Mouse (Mus musculus) MEL (cell line): ENCODE data around the gene Fam167b. TPM values are rescaled to one million over a fixed set of nuclear protein-coding genes. Genes with fewer than 3 reads are reported as not detected.

ENCODE experiments used
- DNase-seq: peaks from one replicate; pipeline ENCODE4 v3.0.0; 2011; ENCODE audit warnings: low read depth, low spot score
- H3K27ac ChIP-seq: 2 replicates; pipeline ENCODE4 v1.5.1; 2012; ENCODE audit warnings: low read depth, mild to moderate bottlenecking, control low read depth, low read length, moderate library complexity; ENCODE audit not compliant: control insufficient read depth
- H3K27me3 ChIP-seq, 2 experiments: fragments of 150-350 bp in 1 of 2; sonication (generic) in 1 of 2; 2 replicates each; pipeline ENCODE4 v1.6.1; 2012; ENCODE audit warnings: low read length in 2 of 2, mild to moderate bottlenecking in 2 of 2, improper control_type of control experiment in 1 of 2, moderate library complexity in 1 of 2; ENCODE audit not compliant: insufficient read depth in 2 of 2, control insufficient read depth in 1 of 2
- H3K36me3 ChIP-seq, 2 experiments: 2 replicates each; pipeline ENCODE4 v1.6.1; 2012 to 2014; ENCODE audit warnings: low read length in 2 of 2, improper control_type of control experiment in 1 of 2, inconsistent platforms in 1 of 2, mild to moderate bottlenecking in 1 of 2; ENCODE audit not compliant: insufficient read depth in 2 of 2, control insufficient read depth in 1 of 2
- H3K4me1 ChIP-seq, 2 experiments: fragments of 150-350 bp in 1 of 2; sonication (generic) in 1 of 2; 2 replicates each; pipeline ENCODE4 v1.6.1; 2012; ENCODE audit warnings: low read length in 2 of 2, improper control_type of control experiment in 1 of 2, mild to moderate bottlenecking in 1 of 2; ENCODE audit not compliant: insufficient read depth in 2 of 2, control insufficient read depth in 1 of 2
- H3K4me3 ChIP-seq, 2 experiments: fragments of 150-350 bp in 1 of 2; sonication (generic) in 1 of 2; 2 replicates each; pipeline ENCODE4 v1.5.1; 2012; ENCODE audit warnings: low read depth in 2 of 2, low read length in 2 of 2, mild to moderate bottlenecking in 2 of 2, moderate library complexity in 2 of 2, control low read depth in 1 of 2, improper control_type of control experiment in 1 of 2; ENCODE audit not compliant: control insufficient read depth in 1 of 2, insufficient read depth in 1 of 2
- H3K79me2 ChIP-seq: 2 replicates; pipeline ENCODE4 v1.6.1; 2012; ENCODE audit warnings: mild to moderate bottlenecking, low read length, moderate library complexity; ENCODE audit not compliant: control insufficient read depth, poor library complexity, insufficient read depth
- H3K9ac ChIP-seq: 2 replicates; pipeline ENCODE4 v1.6.1; 2012; ENCODE audit warnings: low read depth, mild to moderate bottlenecking, control low read depth, low read length, moderate library complexity; ENCODE audit not compliant: control insufficient read depth, poor library complexity, severe bottlenecking
- H3K9me3 ChIP-seq: fragments of 150-350 bp; sonication (generic); replicated peaks from 2 replicates; pipeline ENCODE4 v1.6.1; 2012; ENCODE audit warnings: mild to moderate bottlenecking, low read length, improper control_type of control experiment, moderate library complexity; ENCODE audit not compliant: insufficient read depth
- BHLHE40 ChIP-seq: IDR thresholded peaks from 2 replicates; pipeline ENCODE4 v1.6.1; 2012; ENCODE audit warnings: low read depth, mild to moderate bottlenecking, inconsistent platforms, low read length, improper control_type of control experiment, borderline replicate concordance
- CHD1 ChIP-seq: IDR thresholded peaks from 2 replicates; pipeline ENCODE4 v1.6.1; 2012; ENCODE audit warnings: low read depth, mild to moderate bottlenecking, inconsistent platforms, low read length, improper control_type of control experiment
- CHD2 ChIP-seq: IDR thresholded peaks from 2 replicates; pipeline ENCODE4 v1.6.1; 2011; ENCODE audit warnings: low read length, improper control_type of control experiment
- CTCF ChIP-seq, 3 experiments: IDR thresholded peaks in 2 of 3; conservative IDR thresholded peaks in 1 of 3; 2 replicates each; pipeline ENCODE4 v1.5.1; 2011 to 2012; ENCODE audit warnings: low read length in 3 of 3, low read depth in 2 of 3, mild to moderate bottlenecking in 2 of 3, improper control_type of control experiment in 1 of 3, inconsistent platforms in 1 of 3, mixed read lengths in 1 of 3, moderate library complexity in 1 of 3; ENCODE audit not compliant: control insufficient read depth in 1 of 3, insufficient read depth in 1 of 3, poor library complexity in 1 of 3, severe bottlenecking in 1 of 3
- GABPA ChIP-seq: IDR thresholded peaks from 2 replicates; pipeline ENCODE4 v1.6.1; 2012; ENCODE audit warnings: low read depth, mild to moderate bottlenecking, inconsistent platforms, low read length, improper control_type of control experiment, moderate library complexity
- HCFC1 ChIP-seq: IDR thresholded peaks from 2 replicates; pipeline ENCODE4 v1.6.1; 2012; ENCODE audit warnings: low read depth, mild to moderate bottlenecking, inconsistent platforms, low read length, improper control_type of control experiment, moderate library complexity
- KAT2A ChIP-seq: conservative IDR thresholded peaks from 2 replicates; pipeline ENCODE4 v1.6.1; 2012; ENCODE audit warnings: low read depth, low read length, improper control_type of control experiment, inconsistent platforms
- MAX ChIP-seq: IDR thresholded peaks from 2 replicates; pipeline ENCODE4 v1.6.1; 2011; ENCODE audit warnings: low read length, improper control_type of control experiment
- NELFE ChIP-seq: IDR thresholded peaks from 2 replicates; pipeline ENCODE4 v1.6.1; 2011; ENCODE audit warnings: low read depth, low read length, improper control_type of control experiment
- POLR2A ChIP-seq, 2 experiments: IDR thresholded peaks; 2 replicates each; pipeline ENCODE4 v1.6.1; 2011 to 2012; ENCODE audit warnings: low read length in 2 of 2, mild to moderate bottlenecking in 2 of 2, control low read depth in 1 of 2, improper control_type of control experiment in 1 of 2, low read depth in 1 of 2, moderate library complexity in 1 of 2; ENCODE audit not compliant: control insufficient read depth in 1 of 2, insufficient read depth in 1 of 2, poor library complexity in 1 of 2
- POLR2AphosphoS2 ChIP-seq: IDR thresholded peaks from 2 replicates; pipeline ENCODE4 v1.6.1; 2011; ENCODE audit warnings: low read length, improper control_type of control experiment
- SMC3 ChIP-seq: IDR thresholded peaks from 2 replicates; pipeline ENCODE4 v1.6.1; 2011; ENCODE audit warnings: low read depth, low read length, improper control_type of control experiment
- ZC3H11A ChIP-seq: IDR thresholded peaks from 2 replicates; pipeline ENCODE4 v1.6.1; 2012; ENCODE audit warnings: low read depth, mild to moderate bottlenecking, inconsistent platforms, low read length, improper control_type of control experiment
- polyA plus RNA-seq, 2 experiments: library from polyadenylated mRNA; stranded (reverse) in 1 of 2; unstranded in 1 of 2; fragments of >175 nt in 1 of 2; fragments of >200 nt in 1 of 2; gene quantifications; 2 replicates each; pipeline versions ENCODE4 v1.2.1 to v1.2.4; 2012; ENCODE audit warnings: low replicate concordance in 2 of 2, low read depth in 1 of 2; ENCODE audit not compliant: insufficient read length in 2 of 2, insufficient read depth in 1 of 2, missing spikeins in 1 of 2
- total RNA-seq: library from RNA; depleted of rRNA; stranded (reverse); fragments of 300-350 nt; gene quantifications from 2 replicates; pipeline ENCODE4 v1.2.3, GENCODE M21; 2012

Fam167b gene
- total and polyA plus RNA-seq, 3 experiments = not detected

DNA sequence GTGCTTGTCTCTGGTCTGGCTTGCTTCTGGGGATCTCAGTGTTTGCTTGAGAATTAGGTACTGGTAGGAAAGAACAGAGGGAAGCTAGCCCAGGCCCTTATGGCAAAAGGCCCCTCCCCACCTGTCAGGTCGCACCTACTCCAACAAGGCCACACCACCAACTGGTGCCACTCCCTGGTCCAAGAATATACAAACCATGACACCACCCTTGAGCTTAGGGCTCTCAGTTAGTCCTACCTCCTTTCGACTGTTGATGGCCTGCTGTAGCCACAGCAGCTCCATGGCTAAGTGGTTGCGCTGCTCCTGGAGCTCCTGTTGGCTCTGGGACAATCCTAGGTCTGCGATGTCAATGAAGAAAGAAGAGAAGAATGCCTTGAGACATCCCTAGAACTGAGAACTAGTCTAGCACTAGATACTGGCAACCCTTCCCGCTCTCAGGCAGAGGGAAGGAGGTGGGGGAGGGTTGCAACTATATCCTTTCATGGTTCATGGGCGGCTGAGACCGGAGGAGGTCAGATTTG lies 38.8 kb upstream of the Fam167b start:
- no peak for TF ChIP-seq MAX
- TF ChIP-seq POLR2AphosphoS2 = 0 out of 2 replicates have a peak, but pooled peaks have one; percentile 31
- Histone ChIP-seq H3K27ac (no peak overlapping the region), H3K9ac (no peak overlapping the region), H3K9me3 (no peaks in the 10 kb centered on the region), H3K4me3 (no peak overlapping the region), H3K79me2 (peaks cover 4% of the 10 kb centered on the region; the same call in 1 of the 2 replicates), H3K36me3 (no peaks in the 10 kb centered on the region; a peak in 2 of 4 replicates), H3K27me3 (no peaks in the 10 kb centered on the region), H3K4me1 (no peaks in the 10 kb centered on the region)
- no peak for DNase-seq

DNA sequence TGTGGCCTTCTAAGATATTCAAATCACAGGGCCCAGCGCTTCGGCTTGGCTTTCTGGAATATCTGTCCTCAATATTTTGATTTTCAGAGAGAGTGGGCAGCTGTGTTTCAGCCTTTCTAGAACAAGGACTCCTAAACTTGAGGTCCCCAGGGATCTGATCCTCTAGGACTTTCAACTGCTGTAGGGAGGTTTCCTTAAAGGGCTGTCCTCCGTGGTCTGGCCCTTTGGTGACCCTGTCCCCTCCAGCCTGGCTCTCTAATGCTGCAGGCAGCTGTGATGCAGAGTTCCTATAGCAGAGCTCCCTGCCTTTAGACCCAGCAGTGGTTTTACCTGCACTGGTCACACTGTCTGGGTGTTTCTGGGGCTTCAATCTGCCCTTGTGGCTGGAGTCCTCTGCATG lies 38.3 kb upstream of the Fam167b start:
- no peak for TF ChIP-seq POLR2A (IDR thresholded peaks at IDR 0.05; ENCODE audit: control insufficient read depth in 1 of 2, insufficient read depth in 1 of 2, low read depth in 1 of 2, low read length in 2 of 2, poor library complexity in 1 of 2)
- no peak for TF ChIP-seq CHD2
- TF ChIP-seq GABPA = no peak
- TF ChIP-seq BHLHE40 = no peak
- TF ChIP-seq SMC3 = no peak
- TF ChIP-seq ZC3H11A = no peak
- TF ChIP-seq CTCF (IDR thresholded peaks at IDR 0.05 in 2 of 3, conservative IDR thresholded peaks at IDR 0.05 in 1 of 3; ENCODE audit: control insufficient read depth in 1 of 3, insufficient read depth in 1 of 3, low read depth in 2 of 3, low read length in 3 of 3, poor library complexity in 1 of 3, severe bottlenecking in 1 of 3) = no peak
- TF ChIP-seq, all 39 proteins: peak for 0
- H3K4me3 ChIP-seq = no peak overlapping the region
- no peaks in the 10 kb centered on the region; a peak in 2 of 4 replicates for H3K36me3 ChIP-seq
- no peak for DNase-seq
- H3K27me3 ChIP-seq = no peaks in the 10 kb centered on the region
- peaks cover 4% of the 10 kb centered on the region; the same call in 1 of the 2 replicates for H3K79me2 ChIP-seq
- no peaks in the 10 kb centered on the region for H3K4me1 ChIP-seq
- no peaks in the 10 kb centered on the region for H3K9me3 ChIP-seq
- no peak overlapping the region for H3K9ac ChIP-seq
- no peak overlapping the region for H3K27ac ChIP-seq

DNA sequence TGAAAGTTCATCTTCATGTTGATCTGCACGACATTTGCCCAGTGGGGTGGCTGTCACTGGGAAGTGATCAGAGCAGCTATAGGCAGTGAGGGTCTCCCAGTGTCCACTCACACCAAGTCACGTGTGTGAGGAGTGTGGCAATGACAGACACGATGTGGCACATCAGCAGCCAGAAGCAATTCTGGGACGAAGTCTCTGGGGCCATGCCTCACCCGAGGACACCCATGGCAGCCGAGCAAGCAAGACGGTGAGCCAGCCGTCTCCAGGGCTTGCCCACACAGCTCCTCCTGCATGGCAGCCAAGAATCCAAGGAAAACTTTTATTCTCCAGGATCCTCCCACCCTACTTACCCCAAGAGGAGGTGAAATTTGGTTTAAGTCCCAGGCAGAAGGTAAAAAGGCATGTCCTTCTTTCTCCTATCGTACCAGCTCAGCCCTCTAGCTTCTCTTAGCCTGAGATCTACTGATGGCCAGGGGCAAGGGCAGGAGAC lies 37.5 kb upstream of the Fam167b start:
- no peaks in the 10 kb centered on the region; a peak in 2 of 4 replicates for H3K36me3 ChIP-seq
- no peaks in the 10 kb centered on the region for H3K27me3 ChIP-seq
- H3K4me1 ChIP-seq = no peaks in the 10 kb centered on the region
- peaks cover 4% of the 10 kb centered on the region; the same call in 1 of the 2 replicates for H3K79me2 ChIP-seq
- no peak overlapping the region for H3K9ac ChIP-seq
- H3K4me3 ChIP-seq = no peak overlapping the region
- DNase-seq = no peak
- no peaks in the 10 kb centered on the region for H3K9me3 ChIP-seq
- TF ChIP-seq KAT2A (no peak), HCFC1 (no peak), POLR2AphosphoS2 (no peak), NELFE (no peak), CHD1 (no peak)
- H3K27ac ChIP-seq = no peak overlapping the region
